Mouse (Mus musculus): ENCODE measurements around the gene Npepps.

GRCm38 (mm10) chr11:97321197-97321596 is 40.8 kb upstream of the Npepps start:
- no peak for TF ChIP-seq CTCF (IDR thresholded peaks at IDR 0.05; ENCODE audit: extremely low read depth, insufficient read depth, low read length)
- no peak for TF ChIP-seq POLR2A (IDR thresholded peaks at IDR 0.05; ENCODE audit: extremely low read depth, insufficient read depth, low read length)
